In genomic region chr2:38424278-38424931, GRCm38 (mm10) we compare ENCODE assay signal across 10 mouse cellular contexts.
A peak's percentile ranks its signal among the peaks of the same experiment; 100 is the strongest.
DNase-seq lines count a peak whose midpoint lies in the region; ATAC-seq lines count a peak whose summit lies in the region.
"Had no signal": no experiment of that assay in that cellular context is flagged by ENCODE, and none has a peak within 500 bp of the region (broad histone marks: within the 10 kb centered on the region; RNA-seq: fewer than 3 reads in every experiment).

No protein-coding gene starts in this region.

- no peak for DNase-seq in heart, adult 8-10 months (ENCODE audit: low spot score)
- DNase-seq in embryo, embryonic 10 days (ENCODE audit: low spot score) = peak; percentile 76
- peak; percentile 79 for DNase-seq in neural tube, embryonic 11.5 days (ENCODE audit: low spot score)
- no peak for DNase-seq in gastrocnemius, postnatal 4 days (ENCODE audit: low spot score in 2 of 2)
- DNase-seq in adipocyte (ENCODE audit: low spot score) = no peak
- DNase-seq in ovary, postnatal 10 days (ENCODE audit: low spot score) = no peak
- DNase-seq: heart, adult 11 months had no signal

- H3K36me3 ChIP-seq in heart, embryonic 15.5 days = no peaks in the 10 kb centered on the region
- no peaks in the 10 kb centered on the region for H3K36me3 ChIP-seq in hindbrain, embryonic 13.5 days
- H3K36me3 ChIP-seq in neural tube, embryonic 11.5 days (ENCODE audit: control insufficient read depth, insufficient read depth, low read length) = no peaks in the 10 kb centered on the region

- no peaks in the 10 kb centered on the region for H3K9me3 ChIP-seq in heart, embryonic 15.5 days (replicated peaks)
- H3K9me3 ChIP-seq in hindbrain, embryonic 13.5 days = no peaks in the 10 kb centered on the region
- H3K9me3 ChIP-seq in neural tube, embryonic 11.5 days (ENCODE audit: control insufficient read depth, low read length) = no peaks in the 10 kb centered on the region

- peak overlapping the region; percentile 10; the same call in 1 of the 2 replicates for H3K4me2 ChIP-seq in heart, embryonic 15.5 days
- peak overlapping the region; percentile 42 for H3K4me2 ChIP-seq in hindbrain, embryonic 13.5 days
- H3K4me2 ChIP-seq in neural tube, embryonic 11.5 days (ENCODE audit: low read depth) = peak overlapping the region; percentile 32

- WGBS in heart, embryonic 15.5 days = 6% methylated on average over 21 of the region's 22 CpGs
- 0% methylated on average over 17 of the region's 22 CpGs for WGBS in hindbrain, embryonic 13.5 days
- under 1% methylated on average over 22 of the region's 22 CpGs for WGBS in neural tube, embryonic 11.5 days

- no peak overlapping the region for H3K27ac ChIP-seq in heart, embryonic 15.5 days
- H3K27ac ChIP-seq in hindbrain, embryonic 13.5 days = peak overlapping the region; percentile 81
- H3K27ac ChIP-seq in neural tube, embryonic 11.5 days (ENCODE audit: low read depth, low read length) = peak overlapping the region; percentile 88

- peaks cover 9% of the 10 kb centered on the region for H3K4me1 ChIP-seq in heart, embryonic 15.5 days (replicated peaks)
- H3K4me1 ChIP-seq in hindbrain, embryonic 13.5 days (replicated peaks) = peaks cover 21% of the 10 kb centered on the region
- peaks cover 20% of the 10 kb centered on the region for H3K4me1 ChIP-seq in neural tube, embryonic 11.5 days (ENCODE audit: control insufficient read depth, insufficient read depth, low read length)

- no peak overlapping the region for H3K9ac ChIP-seq in heart, embryonic 15.5 days
- peak overlapping the region; percentile 49; the same call in 1 of the 2 replicates for H3K9ac ChIP-seq in hindbrain, embryonic 13.5 days
- peak overlapping the region; percentile 48 for H3K9ac ChIP-seq in neural tube, embryonic 11.5 days (ENCODE audit: low read length)

- ATAC-seq in heart, embryonic 15.5 days (replicated peaks; ENCODE audit: insufficient number of reproducible peaks, insufficient read depth, low FRiP score, low read depth) = peak; percentile 30; the same call in 1 of the 2 replicates
- peak; percentile 85 for ATAC-seq in hindbrain, embryonic 13.5 days (ENCODE audit: low FRiP score)
- ATAC-seq in neural tube, embryonic 11.5 days (ENCODE audit: insufficient read depth, low FRiP score, low TSS enrichment) = peak; percentile 92
- ATAC-seq: CD4-positive, CD25-positive, alpha-beta regulatory T cell, adult 4 months had no signal

- peaks cover 17% of the 10 kb centered on the region for H3K27me3 ChIP-seq in heart, embryonic 15.5 days
- H3K27me3 ChIP-seq in hindbrain, embryonic 13.5 days = 0 out of 2 replicates have a peak, but pooled peaks cover 10% of the 10 kb centered on the region
- no peaks in the 10 kb centered on the region for H3K27me3 ChIP-seq in neural tube, embryonic 11.5 days (ENCODE audit: control insufficient read depth, insufficient read depth, low read length)

- H3K4me3 ChIP-seq in heart, embryonic 15.5 days = no peak overlapping the region
- 0 out of 2 replicates have a peak overlapping the region, but pooled peaks have one; percentile 1 for H3K4me3 ChIP-seq in hindbrain, embryonic 13.5 days
- H3K4me3 ChIP-seq in neural tube, embryonic 11.5 days (ENCODE audit: low read depth, low read length) = peak overlapping the region; percentile 10; the same call in 1 of the 2 replicates

Comparison
In these comparisons a context has a peak if more than half of its experiments do, and no peak if none do; other contexts are left out.
1. ATAC-seq: peak in every context shown above with its lines; median percentile 92 in neural tube, embryonic 11.5 days; 85 in hindbrain, embryonic 13.5 days; 30 in heart, embryonic 15.5 days.
2. DNase-seq: peak in embryo, embryonic 10 days (single experiment) and neural tube, embryonic 11.5 days (single experiment); none in heart, adult 8-10 months (single experiment), gastrocnemius, postnatal 4 days (0 of 2), adipocyte (single experiment) and ovary, postnatal 10 days (single experiment).
3. Peak in every context shown above with its lines, with median percentiles within 50 percentile points of each other: H3K4me2 ChIP-seq.